Mouse (Mus musculus) liver, embryonic 14.5 days (tissue): Measurements from ENCODE around the gene Zfp622. TPM values are rescaled to one million over a fixed set of nuclear protein-coding genes. Genes with fewer than 3 reads are reported as not detected.
A peak's percentile ranks its signal among the peaks of the same experiment; 100 is the strongest.

Source experiments
- ATAC-seq: fragments of 200-750 bp; cut with Nextera tagmentation; 2 replicates; pipeline ENCODE4 v1.8.0; 2017; ENCODE audit warnings: moderate number of reproducible peaks, mild to moderate bottlenecking, moderate library complexity; ENCODE audit not compliant: insufficient read depth
- DNase-seq, 3 experiments: peaks; one replicate each; pipeline ENCODE4 v3.0.0-alpha.2; 2012 to 2013; ENCODE audit warnings: low read depth in 3 of 3, low spot score in 3 of 3
- H3K27ac ChIP-seq: fragments of 300-500 bp; sonication (generic); 2 replicates; pipeline ENCODE4 v1.5.1; 2014; ENCODE audit warnings: moderate library complexity, mild to moderate bottlenecking, control low read depth, inconsistent platforms
- H3K27me3 ChIP-seq: fragments of 300-500 bp; sonication (generic); 2 replicates; pipeline ENCODE4 v1.6.1; 2014; ENCODE audit warnings: mild to moderate bottlenecking, low read length, moderate library complexity; ENCODE audit not compliant: control insufficient read depth, insufficient read depth
- H3K36me3 ChIP-seq: fragments of 300-500 bp; sonication (generic); replicated peaks from 2 replicates; pipeline ENCODE4 v1.6.1; 2014; ENCODE audit warnings: low read depth; ENCODE audit not compliant: control insufficient read depth, insufficient read depth
- H3K4me1 ChIP-seq, 2 experiments: fragments of 200-500 bp in 1 of 2; fragments of 300-500 bp in 1 of 2; sonication (generic) in 1 of 2; replicated peaks; 2 replicates each; pipeline ENCODE4 v1.6.1; 2012 to 2014; ENCODE audit warnings: antibody characterized with exemption in 1 of 2, inconsistent platforms in 1 of 2, low read length in 1 of 2; ENCODE audit not compliant: control insufficient read depth in 2 of 2, insufficient read depth in 2 of 2
- H3K4me2 ChIP-seq: fragments of 300-500 bp; sonication (generic); 2 replicates; pipeline ENCODE4 v1.6.1; 2014; ENCODE audit warnings: low read depth, mild to moderate bottlenecking, control low read depth, moderate library complexity
- H3K4me3 ChIP-seq, 2 experiments: fragments of 200-500 bp in 1 of 2; fragments of 300-500 bp in 1 of 2; sonication (generic) in 1 of 2; 2 replicates each; pipeline ENCODE4 v1.5.1; 2012 to 2014; ENCODE audit warnings: low read depth in 2 of 2, low read length in 2 of 2, mild to moderate bottlenecking in 2 of 2, control low read depth in 1 of 2, inconsistent platforms in 1 of 2, moderate library complexity in 1 of 2; ENCODE audit not compliant: insufficient read depth in 1 of 2
- H3K9ac ChIP-seq: fragments of 300-500 bp; sonication (generic); replicated peaks from 2 replicates; pipeline ENCODE4 v1.6.1; 2014; ENCODE audit warnings: mild to moderate bottlenecking, control low read depth, moderate library complexity
- H3K9me3 ChIP-seq: fragments of 300-500 bp; sonication (generic); 2 replicates; pipeline ENCODE4 v1.6.1; 2016; ENCODE audit warnings: low read length, mixed read lengths; ENCODE audit not compliant: control insufficient read depth
- CTCF ChIP-seq: IDR thresholded peaks from 2 replicates; pipeline ENCODE4 v1.5.1; 2016; ENCODE audit warnings: antibody characterized with exemption, low read depth, control low read depth
- EP300 ChIP-seq: IDR thresholded peaks from 2 replicates; pipeline ENCODE4 v1.6.1; 2016; ENCODE audit warnings: antibody characterized with exemption, low read depth
- WGBS: fragments of 180-500 bp; shearing (Covaris S2); extraction: QIAGEN DNeasy Blood & Tissue Kit; methylation state at CpG from one replicate; pipeline ENCODE4 v1.1.7; 2014; ENCODE audit not compliant: insufficient replicate concordance; 5-methylcytosine and 5-hydroxymethylcytosine counted together
- polyA plus RNA-seq, 2 experiments: library from polyadenylated mRNA; depleted of rRNA in 1 of 2; stranded (reverse) in 1 of 2; unstranded in 1 of 2; fragments of >200 nt; fragmentation: Nextera tagmentation in 1 of 2; extraction: Ambion mirVana in 1 of 2; gene quantifications; 2 replicates each; pipeline versions ENCODE4 v1.2.1 to v1.2.3; 2012 to 2014

Gene Zfp622
- 6.5 and 9.5 TPM in 2 replicates for polyA plus RNA-seq (2012; rRNA removed)
- 9.0 and 10.9 TPM in 2 replicates for polyA plus RNA-seq (2014; fragmentation: Nextera tagmentation; extraction: Ambion mirVana)

DNA sequence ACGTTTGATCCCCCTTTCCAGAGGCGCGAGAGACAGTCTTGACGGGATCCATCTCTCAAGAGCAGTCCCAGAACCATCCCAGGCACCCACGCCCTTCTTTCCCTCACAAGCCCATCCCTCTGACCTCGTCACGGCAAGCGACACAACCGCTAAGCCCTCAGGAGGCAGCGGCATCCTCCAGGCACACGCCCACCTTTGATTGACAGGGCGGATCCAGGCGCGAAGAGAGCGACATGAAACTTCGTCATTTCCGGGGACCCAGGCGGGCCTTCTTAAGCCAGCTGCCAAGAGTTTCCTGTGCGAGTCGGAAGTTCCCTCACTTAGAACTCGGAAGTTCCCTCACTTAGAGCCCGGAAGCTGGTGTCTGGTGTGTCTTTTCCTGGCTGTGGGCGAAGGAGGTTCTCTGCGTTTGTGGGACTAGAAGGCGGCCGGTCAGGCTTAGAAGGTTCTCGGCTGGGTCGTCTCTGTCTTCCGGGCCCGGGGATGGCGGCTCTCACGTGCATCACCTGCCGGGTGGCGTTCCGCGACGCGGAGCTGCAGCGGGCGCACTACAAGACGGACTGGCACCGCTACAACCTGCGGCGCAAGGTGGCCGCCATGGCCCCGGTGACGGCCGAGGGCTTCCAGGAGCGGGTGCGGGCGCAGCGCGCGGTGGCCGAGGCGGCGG lies at the start of gene Zfp622:
Gene Zfp622, plus strand, starts transcription at position 300 of the 667 bp plus-strand sequence.
- H3K4me1 ChIP-seq: peaks cover 7 to 11% of the 10 kb centered on the region in 2 experiments; a peak in 3 of 4 replicates
- DNase-seq: peak; percentile 96 to 97 (median 96)
- H3K4me2 ChIP-seq: peak within 1 kb of the TSS; percentile 93
- peak within 1 kb of the TSS; percentile 87 for H3K9ac ChIP-seq
- under 1% methylated on average over 57 of the region's 57 CpGs for WGBS
- peaks cover 20% of the 10 kb centered on the region for H3K36me3 ChIP-seq
- H3K27ac ChIP-seq: peak within 1 kb of the TSS; percentile 77
- ATAC-seq: peak; percentile 94
- no peaks in the 10 kb centered on the region for H3K27me3 ChIP-seq
- no peaks in the 10 kb centered on the region for H3K9me3 ChIP-seq
- H3K4me3 ChIP-seq: peak within 1 kb of the TSS; percentile 66 to 72
- no peak for TF ChIP-seq EP300
- TF ChIP-seq CTCF: no peak

- no peak for DNase-seq
- TF ChIP-seq CTCF: no peak
- no peak for TF ChIP-seq EP300
- WGBS: 71% methylated on average over 7 of the region's 7 CpGs
- Histone ChIP-seq H3K9ac (no peak overlapping the region), H3K4me1 (peaks cover 0 to 10% of the 10 kb centered on the region in 2 experiments; a peak in 2 of 4 replicates), H3K4me3 (no peak overlapping the region), H3K9me3 (no peaks in the 10 kb centered on the region), H3K4me2 (no peak overlapping the region), H3K36me3 (no peaks in the 10 kb centered on the region), H3K27ac (no peak overlapping the region), H3K27me3 (no peaks in the 10 kb centered on the region)
- no peak for ATAC-seq
These were observed 49.8 kb upstream of the Zfp622 start for GRCm38 (mm10) chr15:25934411-25934810.

DNA sequence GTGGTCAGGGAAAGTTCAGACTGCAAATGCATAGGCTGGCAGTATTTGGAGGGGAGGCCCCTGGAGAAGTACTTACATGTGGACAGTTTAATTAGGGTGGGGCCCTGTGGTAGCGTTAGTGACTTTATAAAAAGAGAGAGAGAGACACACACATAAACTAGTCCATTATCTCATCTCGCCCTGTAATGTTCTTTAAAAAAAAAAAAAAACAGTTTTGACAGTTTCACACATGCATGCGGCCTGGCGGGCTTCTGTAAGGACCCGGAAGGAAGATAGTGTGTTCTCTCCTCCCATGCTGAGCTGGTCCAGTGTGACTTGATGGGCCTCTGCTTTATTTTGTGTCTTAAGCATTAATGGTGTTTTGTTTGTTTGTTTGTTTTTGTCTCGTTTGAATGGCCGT lies 45.7 kb upstream of the Zfp622 start:
- Histone ChIP-seq H3K36me3 (no peaks in the 10 kb centered on the region), H3K27me3 (no peaks in the 10 kb centered on the region), H3K9ac (no peak overlapping the region), H3K9me3 (no peaks in the 10 kb centered on the region), H3K4me1 (peaks cover 0 to 4% of the 10 kb centered on the region in 2 experiments; a peak in 1 of 4 replicates), H3K4me2 (no peak overlapping the region), H3K27ac (no peak overlapping the region), H3K4me3 (no peak overlapping the region)
- 64% methylated on average over 7 of the region's 7 CpGs for WGBS
- DNase-seq: no peak
- no peak for ATAC-seq
- TF ChIP-seq EP300: no peak
- no peak for TF ChIP-seq CTCF

DNA sequence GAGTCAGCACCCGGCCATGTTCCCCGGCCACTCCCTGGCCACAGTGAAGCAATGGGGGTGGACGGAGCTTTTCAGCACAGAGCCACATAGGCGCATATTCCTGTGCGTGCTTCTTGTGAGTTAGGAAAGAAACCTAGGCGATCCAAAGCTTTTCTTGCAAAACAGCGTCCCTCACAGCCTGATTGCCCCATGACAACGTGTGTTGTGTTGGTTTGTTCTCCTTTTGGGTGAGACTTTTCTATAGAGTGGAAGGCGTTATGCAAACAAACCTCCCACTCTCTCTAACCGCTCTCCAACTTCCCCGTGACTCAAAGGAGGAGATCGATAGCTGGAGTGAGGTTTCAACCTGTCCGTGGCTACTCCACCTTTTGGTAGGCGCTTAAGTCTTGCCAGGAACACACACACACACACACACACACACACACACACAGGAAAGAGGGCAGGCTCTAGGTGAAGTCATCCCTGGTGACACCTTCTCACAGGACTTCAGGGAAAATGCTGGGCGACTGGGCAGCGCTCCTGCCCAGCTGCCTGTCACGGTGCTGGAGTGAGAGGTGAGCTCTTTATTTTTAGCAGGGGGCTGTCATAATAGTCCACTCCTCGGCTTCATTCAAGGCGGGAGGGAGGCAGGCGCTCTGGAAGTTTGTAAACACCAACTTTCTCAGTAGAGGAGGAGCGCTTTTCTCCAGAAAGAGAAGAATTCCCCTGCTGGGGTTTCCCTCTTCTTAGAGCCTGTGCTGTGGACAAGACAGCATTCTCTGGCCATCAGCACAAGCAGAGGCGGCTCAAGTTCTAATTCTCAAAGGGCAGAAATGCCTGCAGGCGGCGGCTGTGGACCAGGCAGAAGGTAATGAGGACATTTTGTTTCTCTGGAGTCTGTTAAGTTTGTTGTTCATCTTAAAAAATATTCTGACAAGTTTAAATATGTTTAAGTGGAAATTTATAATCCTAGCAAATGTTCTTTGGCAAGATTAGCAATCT lies 43.5 kb upstream of the Zfp622 start:
- Histone ChIP-seq H3K27ac (no peak overlapping the region), H3K27me3 (no peaks in the 10 kb centered on the region), H3K4me2 (peak overlapping the region; percentile 11), H3K4me3 (peak overlapping the region; percentile 18 to 19), H3K9me3 (no peaks in the 10 kb centered on the region), H3K9ac (no peak overlapping the region), H3K4me1 (0 out of 4 replicates have a peak, but pooled peaks cover 0 to 2% of the 10 kb centered on the region in 2 experiments), H3K36me3 (no peaks in the 10 kb centered on the region)
- TF ChIP-seq EP300 (no peak), CTCF (no peak)
- 40% methylated on average over 24 of the region's 24 CpGs for WGBS
- DNase-seq: peak; percentile 7 to 32 (median 11)
- peak; percentile 37; the same call in 1 of the 2 replicates for ATAC-seq

DNA sequence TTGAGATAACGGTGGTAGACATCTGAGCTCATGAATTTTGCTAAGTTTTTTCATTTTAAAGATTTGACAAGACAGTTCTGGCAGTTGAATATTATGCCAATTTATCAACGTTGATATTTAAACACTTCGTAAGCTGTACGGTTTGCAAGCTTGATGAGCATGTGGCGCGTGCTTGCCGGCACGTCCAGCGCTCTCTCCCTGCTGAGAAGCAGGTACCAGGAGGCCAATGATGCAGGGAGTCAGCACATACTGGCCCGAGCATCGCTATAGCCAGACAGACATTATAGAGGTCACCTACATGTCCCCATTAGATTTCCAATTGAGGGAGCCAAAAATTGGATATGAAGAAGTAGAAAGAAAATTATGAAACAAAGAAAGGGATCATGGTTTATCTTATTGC lies 42.7 kb upstream of the Zfp622 start:
- H3K36me3 ChIP-seq: no peaks in the 10 kb centered on the region
- H3K4me3 ChIP-seq: no peak overlapping the region
- DNase-seq (no peak), ATAC-seq (no peak)
- WGBS: 71% methylated on average over 11 of the region's 11 CpGs
- no peaks in the 10 kb centered on the region for H3K9me3 ChIP-seq
- no peak overlapping the region for H3K9ac ChIP-seq
- TF ChIP-seq CTCF (no peak), EP300 (no peak)
- no peaks in the 10 kb centered on the region for H3K27me3 ChIP-seq
- no peak overlapping the region for H3K27ac ChIP-seq
- no peak overlapping the region for H3K4me2 ChIP-seq
- H3K4me1 ChIP-seq: 0 out of 4 replicates have a peak, but pooled peaks cover 0 to 2% of the 10 kb centered on the region in 2 experiments
